Mouse (Mus musculus) cerebellum, adult 18-20 months (tissue): ENCODE measurements around the gene Sh2b2.
"Not testable (repeated sequence)": the region's sequence is repeated elsewhere in the genome, so short reads cannot be mapped to it uniquely, and the experiment has no call there.

Experiments used
- DNase-seq, 2 experiments: peaks; one replicate each; pipeline ENCODE4 v3.0.0; 2021

Sh2b2 gene

DNA sequence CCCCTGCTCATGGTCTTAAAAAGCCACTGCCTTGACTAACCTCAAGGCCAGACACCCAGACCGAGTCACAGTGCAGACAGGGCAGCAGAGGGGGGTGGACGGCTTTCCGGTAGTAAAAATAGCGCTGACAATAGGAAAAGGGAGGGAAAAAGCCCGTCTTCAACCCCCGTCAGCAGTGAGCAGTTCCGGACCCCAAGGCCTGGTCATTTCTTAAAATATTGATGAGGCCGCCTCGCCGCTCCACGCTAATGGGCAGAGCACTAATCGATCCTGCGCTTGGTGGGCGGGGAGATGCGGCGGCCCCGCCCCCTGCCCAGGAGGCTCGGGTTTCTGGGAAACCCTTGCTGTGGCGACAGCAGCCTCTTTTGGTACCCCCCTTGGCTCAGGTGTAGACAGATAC lies 8.7 kb downstream of the Sh2b2 start:
- DNase-seq: no peak

DNA sequence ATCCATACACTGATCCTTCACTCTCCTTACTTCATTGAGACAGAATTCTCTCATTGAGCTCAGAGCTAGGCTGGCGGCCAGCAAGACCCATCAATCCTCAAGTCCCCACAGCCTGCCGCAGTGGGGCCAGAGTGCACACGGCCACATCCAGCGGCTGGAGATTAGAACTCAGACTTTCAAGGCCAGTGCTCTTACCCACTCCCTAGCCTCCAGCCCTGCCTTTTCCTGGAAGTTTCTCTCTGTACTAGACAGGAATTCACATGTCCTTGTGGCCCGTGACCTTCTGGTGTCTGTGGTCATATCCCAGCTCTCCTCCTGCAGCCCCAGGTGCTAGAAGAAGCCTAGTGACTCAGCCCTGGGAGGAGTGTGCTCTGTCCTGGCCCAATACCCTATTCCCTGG lies 9.7 kb downstream of the Sh2b2 start:
- DNase-seq: no peak

DNA sequence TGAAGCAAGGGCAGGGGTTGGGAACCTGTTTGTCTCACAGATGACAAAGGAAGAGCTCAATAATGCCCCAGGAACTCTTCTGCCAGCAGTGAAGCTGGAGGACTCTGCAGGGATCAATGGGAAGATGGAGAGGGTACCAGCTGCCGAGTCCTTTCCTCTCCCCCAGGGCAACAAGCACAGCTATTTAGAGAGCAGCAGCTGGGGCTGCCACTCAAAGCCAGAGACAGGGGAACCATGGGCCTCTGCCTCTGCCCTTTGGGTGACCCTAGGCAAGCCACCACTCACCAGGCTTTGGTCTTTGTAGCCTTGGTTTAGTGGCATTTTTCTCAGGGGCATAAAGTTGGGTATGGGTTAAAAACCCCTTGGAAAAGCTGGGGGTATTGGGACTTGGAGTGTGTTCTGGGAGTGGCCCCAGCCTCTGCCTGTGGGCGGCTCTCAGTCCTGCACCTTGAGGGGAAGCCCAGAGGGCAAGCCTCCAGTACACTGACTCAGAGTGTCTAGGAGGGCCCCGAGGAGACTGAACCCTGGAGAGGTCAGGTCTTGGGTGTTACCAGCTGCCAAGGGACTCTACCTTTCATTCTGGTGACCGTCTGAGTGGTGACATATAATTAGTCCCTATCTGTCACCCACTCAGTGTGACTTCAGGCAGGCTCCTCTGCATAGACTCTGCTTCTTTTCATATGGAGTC lies 15.9 kb downstream of the Sh2b2 start:
- DNase-seq: no peak

DNA sequence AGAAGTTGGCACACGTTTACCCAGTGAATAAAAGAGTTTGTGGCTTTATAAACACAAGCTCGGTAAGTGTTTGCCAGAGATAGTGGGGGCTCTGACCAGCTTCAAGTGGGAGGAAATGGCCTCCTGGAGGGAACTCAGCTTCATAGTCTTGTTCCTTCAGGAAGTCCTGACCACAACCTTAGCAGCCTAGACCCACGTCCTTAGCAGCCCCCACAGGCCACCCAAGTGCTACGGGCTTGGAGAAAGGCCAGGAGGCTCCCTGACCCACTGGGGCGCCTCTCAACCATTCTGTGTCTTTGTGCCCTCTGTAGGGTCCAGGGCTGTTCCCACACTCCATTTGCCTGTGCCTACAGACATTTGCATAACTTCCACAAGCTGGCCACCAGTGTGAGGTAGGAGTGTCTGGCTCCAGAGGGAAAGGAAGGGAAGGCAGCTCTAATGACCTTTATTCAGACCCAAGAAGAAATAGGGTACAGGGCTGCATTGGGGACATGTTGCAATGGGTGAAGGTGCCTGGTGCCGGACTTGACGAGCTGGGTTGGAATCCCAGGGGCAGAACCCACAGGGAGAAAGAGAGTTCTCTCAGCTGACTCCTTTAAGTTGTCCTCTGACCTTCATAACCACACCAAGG lies 20.0 kb downstream of the Sh2b2 start:
- no peak for DNase-seq

DNA sequence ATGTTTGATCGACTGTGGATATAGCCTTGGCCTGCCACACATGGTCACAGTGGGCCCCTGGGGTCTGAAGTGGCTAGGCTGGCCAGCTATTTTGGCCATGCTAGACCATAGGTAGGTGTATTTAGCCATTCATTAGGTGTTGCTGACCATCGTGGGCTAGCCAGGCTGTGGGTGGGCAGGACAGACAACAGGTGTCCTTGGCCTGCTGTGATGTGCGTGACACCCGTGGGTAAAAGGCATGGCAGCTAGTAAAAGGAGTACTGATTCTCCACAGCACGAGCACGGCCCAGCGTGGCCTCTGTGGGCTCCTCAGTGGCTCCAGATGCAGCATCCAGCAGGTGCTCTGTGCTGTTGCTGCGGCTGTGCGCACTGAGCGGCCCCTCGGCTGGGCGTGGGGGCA lies 27.8 kb downstream of the Sh2b2 start:
- no peak for DNase-seq

DNA sequence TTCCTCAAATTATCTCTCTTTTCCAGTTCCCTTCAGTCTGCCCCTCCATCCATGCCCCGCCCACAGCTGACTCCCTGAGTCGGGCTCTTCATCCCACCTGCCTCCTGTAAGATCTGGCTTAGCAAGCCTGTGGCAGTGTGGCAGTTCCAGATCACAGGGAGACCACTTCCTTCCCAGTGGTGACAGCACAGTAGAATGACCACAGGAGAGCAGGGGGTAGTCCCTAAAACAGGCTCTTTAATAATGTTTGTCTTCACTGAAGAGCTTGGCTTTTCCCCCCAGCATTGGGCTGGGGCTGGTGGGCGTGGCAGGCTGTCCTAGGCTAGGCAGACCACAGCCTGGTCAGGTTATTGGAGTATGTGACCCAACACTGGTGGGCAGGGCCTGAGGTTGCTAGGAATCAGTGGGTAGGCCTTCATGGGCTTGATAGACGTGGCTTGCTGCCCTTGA lies 28.4 kb downstream of the Sh2b2 start:
- DNase-seq: no peak

DNA sequence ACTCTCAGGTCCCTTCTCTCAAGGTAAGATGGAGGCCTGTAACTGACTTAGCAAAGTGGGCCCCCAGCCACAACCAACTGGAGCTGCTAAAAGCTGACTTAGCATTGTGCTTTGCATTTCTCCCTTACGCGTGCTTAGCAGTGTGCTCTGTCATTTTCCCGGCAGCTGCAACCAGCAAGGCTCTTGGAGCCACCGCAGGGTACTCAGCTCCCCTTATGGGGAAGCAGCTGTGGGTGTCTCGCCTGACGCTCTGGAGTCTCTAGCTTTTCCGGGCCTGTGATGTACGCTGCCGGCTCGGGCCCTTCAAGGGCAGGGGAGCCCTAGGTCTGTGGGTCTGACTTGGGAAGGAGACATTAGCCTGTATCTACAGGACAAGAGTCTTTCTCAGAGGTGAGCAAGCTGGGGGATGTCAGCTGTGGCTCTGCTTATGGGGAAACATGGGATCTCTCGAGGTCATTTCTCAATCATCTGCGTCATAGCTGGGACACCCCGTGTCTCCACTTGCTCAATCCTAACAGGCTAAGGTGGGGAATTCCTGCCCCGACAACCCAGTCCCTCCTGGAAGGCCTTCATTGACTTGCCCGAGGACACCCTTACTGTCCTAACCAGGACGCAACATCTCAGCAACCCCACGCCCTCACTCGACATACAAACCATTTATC lies 29.2 kb downstream of the Sh2b2 start:
- no peak for DNase-seq

DNA sequence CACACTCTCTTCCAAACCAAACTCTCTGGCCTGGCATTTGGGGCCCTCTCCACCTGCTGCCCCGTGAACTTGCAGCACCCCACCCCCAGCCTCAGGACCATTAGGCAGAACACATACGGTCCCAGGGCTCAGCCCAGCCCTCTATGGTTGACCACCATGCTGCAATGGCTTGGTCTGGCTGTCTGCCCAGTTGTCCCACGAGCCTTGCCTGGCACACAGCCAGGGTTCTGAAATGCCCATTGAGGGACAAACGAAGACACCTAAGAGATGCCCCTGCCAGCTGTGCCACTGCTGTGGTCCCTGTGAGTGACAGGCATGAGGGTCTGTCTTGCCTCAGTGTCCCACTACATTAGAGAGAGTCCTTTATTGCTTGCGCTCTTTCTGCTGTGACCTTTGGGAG lies 30.4 kb downstream of the Sh2b2 start:
- DNase-seq: no peak

DNA sequence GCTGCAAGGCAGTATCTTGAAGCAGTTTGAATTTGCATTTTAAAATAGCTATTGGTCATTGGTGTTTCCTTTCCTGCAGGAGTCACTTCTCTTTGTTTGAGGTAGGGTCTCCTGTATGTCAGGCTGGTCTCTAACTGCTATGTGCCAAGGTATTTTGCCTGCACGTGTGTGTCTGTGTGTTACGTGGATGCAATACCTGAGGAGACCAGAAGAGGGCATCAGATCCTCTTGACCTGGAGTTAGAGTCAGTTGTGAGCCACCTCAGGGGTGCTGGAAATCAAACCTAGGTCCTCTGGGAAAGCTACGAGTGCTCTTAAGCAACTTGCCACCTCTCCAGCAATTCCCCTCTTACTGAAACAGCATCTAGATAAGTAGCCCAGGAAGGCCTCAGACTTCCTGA lies 31.1 kb downstream of the Sh2b2 start:
- DNase-seq: no peak

DNA sequence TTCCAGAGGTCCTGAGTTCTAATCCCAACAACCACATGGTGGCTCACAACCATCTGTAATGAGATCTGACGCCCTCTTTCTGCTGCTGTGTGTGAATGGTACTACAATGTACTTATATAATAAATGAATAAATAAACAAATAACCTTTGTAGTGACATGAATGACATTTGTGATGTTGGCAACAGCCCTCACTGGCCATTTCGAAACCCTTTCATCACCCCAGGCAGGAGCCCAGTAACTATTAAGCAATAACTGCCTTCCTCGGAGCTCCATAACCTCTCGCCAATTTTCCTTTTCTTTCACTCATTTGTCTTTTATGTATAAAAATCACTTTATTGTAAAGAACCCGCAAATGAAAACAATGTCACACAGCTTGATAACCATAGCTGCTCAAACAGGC lies 32.6 kb downstream of the Sh2b2 start:
- no peak for DNase-seq

DNA sequence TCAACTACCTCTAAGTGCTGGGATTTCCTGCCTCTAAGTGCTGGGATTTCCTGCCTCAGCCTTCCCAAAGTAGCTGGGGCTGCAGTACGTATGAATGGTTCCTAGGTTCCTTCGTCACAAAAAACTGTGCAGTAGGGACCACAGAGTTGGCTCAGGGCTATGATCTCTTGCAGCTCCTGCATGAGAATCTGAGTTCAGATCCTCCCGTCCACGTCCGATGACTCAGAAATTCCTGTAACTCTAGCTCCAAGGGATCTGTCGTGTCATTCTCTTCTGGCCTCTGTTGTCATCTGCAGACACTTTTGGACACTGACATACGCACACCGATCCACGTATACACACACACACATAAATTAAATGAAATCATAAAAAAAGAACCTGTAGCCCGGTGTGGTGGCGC lies 33.6 kb downstream of the Sh2b2 start:
- DNase-seq: no peak

DNA sequence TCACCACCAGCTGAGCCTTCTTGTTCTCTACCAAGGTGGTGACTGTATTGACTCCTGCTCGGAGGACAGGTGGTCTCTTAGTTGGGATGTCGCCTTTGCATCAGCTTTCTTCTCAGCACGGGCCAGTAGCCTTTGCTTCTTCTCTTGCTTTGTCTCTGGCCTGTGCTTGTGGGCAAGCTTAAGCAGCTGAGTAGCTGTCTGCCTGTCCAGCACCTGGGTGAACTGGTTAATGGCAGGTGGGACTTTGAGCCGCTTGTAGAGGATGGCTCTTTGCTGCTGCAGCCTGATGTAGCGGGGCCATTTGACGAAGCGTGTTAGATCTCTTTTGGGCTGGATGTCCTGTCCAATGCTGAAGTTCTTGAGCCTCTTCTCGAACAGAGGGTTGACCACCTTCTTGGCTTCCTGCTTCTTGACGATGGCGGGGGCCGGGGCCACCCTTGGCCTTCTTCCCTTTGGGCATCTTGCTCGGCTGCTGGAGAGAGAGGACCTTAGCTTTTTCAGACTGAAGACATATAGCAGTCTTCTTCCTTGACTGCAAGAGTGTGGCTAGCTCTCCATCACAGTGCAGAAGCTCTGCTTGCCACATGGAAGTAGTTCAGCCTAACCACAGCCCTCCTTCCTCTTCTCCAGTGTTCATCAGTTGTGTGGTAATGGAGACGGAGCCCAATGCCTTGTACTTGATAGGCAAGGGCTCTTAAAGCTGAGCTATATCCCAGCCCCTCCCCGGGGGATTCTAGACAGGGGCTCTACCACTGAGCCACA lies 34.8 kb downstream of the Sh2b2 start:
- not testable (repeated sequence) for DNase-seq

DNA sequence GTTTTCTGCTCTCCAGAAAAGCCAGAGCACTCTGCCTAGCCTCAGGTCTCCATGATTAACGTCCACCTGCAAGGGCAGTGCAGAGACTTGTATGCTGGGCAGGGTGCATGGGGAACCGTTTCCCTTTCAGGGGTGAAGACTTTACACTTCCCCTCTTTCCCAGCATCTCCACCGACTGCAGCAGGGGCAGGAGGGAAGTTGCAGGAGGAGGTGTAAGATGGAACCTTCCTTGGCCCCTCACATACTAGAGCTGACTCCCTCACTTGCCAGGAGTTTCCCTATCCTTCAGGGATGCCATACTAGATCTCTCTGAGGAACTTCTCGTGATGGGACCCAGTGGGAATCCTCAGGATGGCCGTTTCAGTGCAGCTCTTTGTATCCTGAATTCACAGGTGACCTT lies 35.8 kb downstream of the Sh2b2 start:
- DNase-seq: no peak

DNA sequence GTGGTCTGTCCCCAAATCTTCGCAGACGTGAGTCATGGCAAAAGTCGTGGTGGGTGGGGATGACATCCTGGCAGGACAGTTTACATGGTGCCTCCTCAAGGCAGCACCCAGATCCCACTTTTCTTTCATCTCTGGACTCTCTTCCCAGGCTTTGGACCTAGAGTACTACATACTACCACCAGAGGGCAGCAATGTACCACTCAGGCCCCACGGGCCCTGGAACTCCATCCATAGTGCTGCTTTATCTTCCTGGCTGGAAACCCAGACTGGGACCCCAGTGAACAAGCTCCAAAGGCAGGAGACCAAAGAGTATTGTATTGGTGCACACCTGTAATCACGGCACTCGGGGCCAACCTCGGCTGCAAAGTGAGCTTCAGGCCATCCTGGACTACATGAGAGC lies 44.5 kb downstream of the Sh2b2 start:
- peak; percentile 69 to 75 for DNase-seq

DNA sequence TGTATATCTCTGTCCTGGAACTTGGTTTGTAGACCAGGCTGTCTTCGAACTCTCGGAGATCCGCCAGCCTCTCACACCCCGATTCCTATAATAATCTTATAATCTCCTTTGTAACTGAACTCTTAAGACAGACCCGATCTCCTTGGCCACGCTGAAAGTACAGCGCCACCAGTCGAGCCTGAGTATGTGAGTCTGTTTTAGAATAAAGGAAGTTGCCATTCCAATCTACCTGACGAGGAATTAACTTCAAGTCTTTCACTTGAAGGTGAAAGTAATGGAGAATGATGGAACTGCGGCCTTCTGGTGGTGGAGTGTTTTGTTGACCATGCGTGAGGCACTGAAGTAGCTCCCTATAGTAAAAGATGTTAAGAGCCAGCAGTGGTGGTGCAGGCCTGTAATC lies 46.8 kb downstream of the Sh2b2 start:
- no peak for DNase-seq

DNA sequence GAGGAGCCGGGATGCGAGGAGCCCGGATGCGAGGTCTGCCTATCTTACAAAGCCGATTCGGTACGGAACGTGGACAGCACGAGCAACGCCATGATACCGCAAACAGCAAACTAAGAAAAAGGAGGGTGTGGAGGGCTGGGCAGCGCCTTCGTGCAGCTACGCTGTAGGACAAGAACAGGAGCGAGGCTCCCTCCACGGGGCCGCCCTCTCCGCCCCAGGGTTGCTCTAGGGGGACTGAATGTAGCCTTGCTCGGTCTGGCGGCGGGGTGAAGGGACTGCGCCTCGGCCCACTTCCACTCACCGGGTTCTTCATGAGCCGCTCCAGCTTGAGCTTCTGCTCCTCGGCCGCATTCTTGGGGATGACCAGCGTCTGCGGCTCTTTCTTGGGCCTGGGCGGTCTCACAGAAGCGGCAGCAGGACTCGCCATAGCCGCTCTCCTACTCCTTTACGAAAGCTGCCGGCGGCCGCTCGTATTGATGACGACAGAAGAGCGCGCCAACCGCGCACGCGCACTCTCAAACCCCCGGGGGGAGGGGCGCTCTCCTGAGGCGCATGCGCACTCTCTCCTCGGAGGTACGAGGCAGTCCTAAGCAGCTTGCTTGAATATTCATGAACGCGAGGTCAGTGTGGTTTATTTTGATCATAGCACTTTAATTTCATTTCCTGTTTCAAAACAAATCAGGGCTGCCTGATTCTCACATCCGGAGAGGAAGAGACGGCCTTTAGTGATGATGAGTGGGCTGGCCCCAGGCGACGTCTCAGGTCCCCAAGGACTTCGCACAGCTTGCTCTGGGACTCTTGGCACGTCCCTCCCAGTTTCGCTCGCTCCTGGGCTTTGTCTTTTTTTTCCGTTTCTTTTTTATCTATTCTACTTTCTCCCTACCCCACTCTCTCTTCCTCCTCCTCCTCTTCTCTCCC lies 47.6 kb downstream of the Sh2b2 start, which contains the start of gene Prkrip1:
Gene Prkrip1 (minus strand): TSS at position 490 of the 918 bp plus-strand sequence.
- DNase-seq: peak; percentile 81 to 95

DNA sequence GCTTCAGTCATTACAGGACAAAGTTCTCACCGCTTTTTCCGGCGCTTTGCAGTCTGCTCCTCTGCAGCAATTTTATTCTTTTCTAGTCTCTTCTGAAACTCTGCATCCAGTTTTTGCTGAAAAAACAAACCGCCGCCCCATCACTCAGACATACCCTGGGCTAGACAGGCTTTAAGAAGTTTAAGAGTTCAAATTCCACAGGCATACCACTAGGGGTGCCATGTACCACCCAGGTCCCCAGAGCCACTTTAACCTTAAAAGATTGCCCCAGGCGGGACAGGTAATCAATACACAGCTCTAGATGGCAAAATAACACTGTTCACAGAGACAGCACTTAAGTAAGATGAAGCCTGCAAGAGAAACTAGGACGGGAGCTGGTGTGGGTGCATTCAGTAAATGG lies 54.5 kb downstream of the Sh2b2 start:
- DNase-seq: no peak

DNA sequence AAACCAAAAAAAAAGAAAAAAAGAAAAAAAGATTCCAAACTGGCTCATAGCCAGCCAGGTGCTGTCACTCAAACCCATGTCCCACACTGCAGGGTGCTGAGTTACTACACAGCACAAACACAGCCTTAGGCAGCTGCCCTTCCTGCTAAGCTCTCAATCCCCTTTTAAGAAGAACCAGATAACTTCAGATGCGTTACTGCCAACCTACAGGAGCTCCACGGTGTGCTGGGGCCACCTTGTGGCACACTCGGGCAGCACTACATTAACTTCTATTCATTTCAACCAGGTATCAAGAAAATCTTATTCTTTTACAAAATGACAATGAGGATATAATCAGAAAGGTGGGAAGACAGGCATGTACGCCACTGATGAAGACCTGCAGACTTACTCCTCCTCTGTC lies 59.6 kb downstream of the Sh2b2 start:
- peak; percentile 49 to 64 for DNase-seq

DNA sequence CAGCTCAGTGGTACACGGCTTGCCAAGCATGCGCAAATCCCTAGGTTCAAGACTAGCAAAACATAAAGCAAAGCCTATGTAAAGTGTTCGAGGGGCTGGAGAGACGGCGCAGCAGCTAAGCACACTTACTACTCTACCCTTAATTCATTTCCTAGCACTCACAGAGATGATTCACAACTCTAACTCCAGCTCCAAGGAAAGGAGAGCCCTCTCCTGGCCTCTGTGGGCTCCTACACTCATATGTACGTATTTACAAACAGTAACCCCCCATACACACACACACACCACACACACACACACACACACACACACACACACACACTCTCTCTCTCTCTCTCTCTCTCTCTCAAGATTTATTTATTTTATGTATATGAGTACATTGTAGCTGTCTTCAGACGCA lies 62.6 kb downstream of the Sh2b2 start:
- DNase-seq: no peak

DNA sequence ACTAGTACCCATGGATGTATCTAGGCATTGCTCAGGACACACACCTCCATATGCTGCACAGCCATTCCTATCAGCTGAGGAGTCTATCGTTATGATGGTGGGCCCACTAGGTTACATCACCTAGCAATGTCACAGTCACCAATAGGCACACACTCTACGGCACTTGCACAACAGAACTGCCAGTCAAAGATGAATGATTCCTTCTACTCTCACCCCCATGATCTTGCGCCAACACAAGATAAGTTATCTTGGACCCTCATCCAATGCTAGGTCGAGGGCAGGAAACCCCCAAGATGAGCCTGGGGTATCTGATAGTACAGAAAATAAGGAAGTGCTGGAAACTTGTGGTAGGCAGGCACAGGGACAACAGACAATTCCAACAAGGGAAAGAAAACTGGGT lies 63.5 kb downstream of the Sh2b2 start:
- no peak for DNase-seq

DNA sequence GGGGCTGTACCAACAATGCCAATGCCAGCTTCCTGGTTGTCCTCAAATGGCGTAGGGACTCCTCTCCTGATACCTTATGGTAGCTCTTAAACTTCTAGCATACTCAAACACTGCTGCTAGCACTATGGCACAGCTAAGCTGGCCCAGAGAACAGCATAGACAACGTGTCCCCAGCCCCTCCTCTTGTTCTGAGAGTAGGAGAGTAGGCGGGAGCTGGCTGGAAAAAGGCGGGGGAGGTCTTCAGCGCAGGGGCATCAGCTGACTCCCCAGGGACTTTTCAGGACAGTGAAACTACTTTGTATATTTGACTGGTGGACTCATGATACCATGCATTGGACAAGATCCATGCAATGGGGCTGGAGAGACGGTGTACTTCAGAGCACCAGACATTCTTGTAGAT lies 64.3 kb downstream of the Sh2b2 start:
- DNase-seq: no peak

DNA sequence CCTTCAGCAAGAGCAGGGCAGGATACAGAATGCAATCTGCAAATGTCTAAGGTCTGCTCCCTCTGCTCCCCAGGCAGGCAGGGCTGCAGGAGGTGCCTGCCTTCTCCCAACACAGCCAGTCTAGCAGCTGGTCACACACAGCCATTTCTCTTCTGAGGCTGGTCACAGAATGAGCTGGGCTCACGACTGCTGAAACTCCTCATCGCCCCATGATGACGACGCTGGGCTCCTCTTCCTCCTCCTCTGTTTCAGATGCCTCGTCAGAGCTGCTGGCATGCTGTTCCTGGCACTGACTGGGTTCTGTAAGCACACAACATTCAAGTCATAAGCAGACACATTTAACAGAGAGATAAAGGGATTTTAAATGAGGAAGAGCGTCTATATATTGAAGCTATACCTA lies 65.2 kb downstream of the Sh2b2 start:
- no peak for DNase-seq
